ENCODE assay signal across 10 mouse cellular contexts in genomic region chr19:17392866-17393265, GRCm38 (mm10). TPM values are rescaled to one million over a fixed set of nuclear protein-coding genes. Genes with fewer than 3 reads are reported as not detected.
DNase-seq lines count a peak whose midpoint lies in the region; ATAC-seq lines count a peak whose summit lies in the region.
"Had no signal": no experiment of that assay in that cellular context is flagged by ENCODE, and none has a peak within 500 bp of the region (broad histone marks: within the 10 kb centered on the region; RNA-seq: fewer than 3 reads in every experiment).

No protein-coding gene starts in this region.

- peak overlapping the region; percentile 67 for H3K4me2 ChIP-seq in heart, embryonic 15.5 days
- peak overlapping the region; percentile 69; the same call in 1 of the 2 replicates for H3K4me2 ChIP-seq in neural tube, embryonic 13.5 days
- peak overlapping the region; percentile 55 for H3K4me2 ChIP-seq in limb, embryonic 15.5 days

- no peaks in the 10 kb centered on the region for H3K27me3 ChIP-seq in heart, embryonic 15.5 days
- peaks cover 14% of the 10 kb centered on the region for H3K27me3 ChIP-seq in neural tube, embryonic 13.5 days
- H3K27me3 ChIP-seq in limb, embryonic 15.5 days: no peaks in the 10 kb centered on the region

- WGBS in heart, embryonic 15.5 days: 22% methylated on average over 3 of the region's 3 CpGs
- WGBS in neural tube, embryonic 13.5 days: 14% methylated on average over 3 of the region's 3 CpGs
- WGBS in limb, embryonic 15.5 days: 7% methylated on average over 3 of the region's 3 CpGs

- no peak overlapping the region for H3K27ac ChIP-seq in heart, embryonic 15.5 days
- H3K27ac ChIP-seq in neural tube, embryonic 13.5 days (replicated peaks): no peak overlapping the region
- H3K27ac ChIP-seq in limb, embryonic 15.5 days: no peak overlapping the region
- H3K27ac ChIP-seq: hindbrain, embryonic 15.5 days had no signal

- H3K9me3 ChIP-seq in heart, embryonic 15.5 days (replicated peaks): no peaks in the 10 kb centered on the region
- H3K9me3 ChIP-seq in neural tube, embryonic 13.5 days: no peaks in the 10 kb centered on the region
- H3K9me3 ChIP-seq in limb, embryonic 15.5 days: no peaks in the 10 kb centered on the region
- H3K9me3 ChIP-seq: hindbrain, embryonic 15.5 days had no signal

- no peak overlapping the region for H3K9ac ChIP-seq in heart, embryonic 15.5 days
- H3K9ac ChIP-seq in neural tube, embryonic 13.5 days: no peak overlapping the region
- no peak overlapping the region for H3K9ac ChIP-seq in limb, embryonic 15.5 days

- peak overlapping the region; percentile 97; the same call in 1 of the 2 replicates for H3K4me3 ChIP-seq in heart, embryonic 15.5 days
- H3K4me3 ChIP-seq in neural tube, embryonic 13.5 days: no peak overlapping the region
- H3K4me3 ChIP-seq in limb, embryonic 15.5 days: 0 out of 2 replicates have a peak overlapping the region, but pooled peaks have one; percentile 90

- H3K4me1 ChIP-seq in heart, embryonic 15.5 days (replicated peaks): peaks cover 14% of the 10 kb centered on the region
- H3K4me1 ChIP-seq in neural tube, embryonic 13.5 days (replicated peaks): peaks cover 15% of the 10 kb centered on the region
- H3K4me1 ChIP-seq in limb, embryonic 15.5 days: peaks cover 3% of the 10 kb centered on the region; the same call in 1 of the 2 replicates

- intact Hi-C loops in gastrocnemius, postnatal 14 days (cut with DNase I; ENCODE audit: low total_unique reads): no loop called here

- no peaks in the 10 kb centered on the region for H3K36me3 ChIP-seq in heart, embryonic 15.5 days
- H3K36me3 ChIP-seq in neural tube, embryonic 13.5 days: peaks cover 15% of the 10 kb centered on the region
- H3K36me3 ChIP-seq in limb, embryonic 15.5 days: peaks cover 13% of the 10 kb centered on the region

- DNase-seq in heart, adult 18-20 months: no peak
- no peak for DNase-seq in neural tube, embryonic 10.5 days (ENCODE audit: extremely low spot score, low spot score)
- DNase-seq in gastrocnemius, postnatal 14 days: no peak
- DNase-seq in gastrocnemius, adult 8-10 months (ENCODE audit: low spot score in 2 of 2): no peak
- DNase-seq: thymus, adult 2 months had no signal

- no peak for ATAC-seq in heart, embryonic 15.5 days (replicated peaks; ENCODE audit: insufficient number of reproducible peaks, insufficient read depth, low FRiP score, low read depth)
- no peak for ATAC-seq in neural tube, embryonic 13.5 days (ENCODE audit: low read depth)
- ATAC-seq in limb, embryonic 15.5 days (ENCODE audit: insufficient number of reproducible peaks, low FRiP score, low TSS enrichment, low read depth): no peak
- ATAC-seq: activated CD4-positive, CD25-positive, alpha-beta regulatory T cell, adult 4 months had no signal

RNA-seq across cellular contexts. Expression of gene Rfk, which starts 1.0 kb away (rescaled TPM):
- polyA plus RNA-seq in heart, embryonic 15.5 days (2015; fragmentation: Nextera tagmentation; extraction: Ambion mirVana): 70.5 and 78.0 TPM in 2 replicates
- total RNA-seq in heart, adult 18-20 months (2021): 10 to 100 TPM; 59.7 to 80.6 TPM
- 93.3 and 93.4 TPM in 2 replicates for polyA plus RNA-seq in neural tube, embryonic 13.5 days (2015; fragmentation: Nextera tagmentation; extraction: Ambion mirVana)
- polyA plus RNA-seq in limb, embryonic 15.5 days (2015; fragmentation: Nextera tagmentation; extraction: Ambion mirVana): 49.1 and 53.7 TPM in 2 replicates
- total RNA-seq in gastrocnemius, postnatal 14 days (2021): 10 to 100 TPM; 40.0 to 44.8 TPM
- 10 to 100 TPM; 62.5 to 85.5 (median 68.7) TPM for total RNA-seq in gastrocnemius, adult 8-10 months (2022)

RNA-seq across cellular contexts. Expression of gene Gcnt1, which starts 20.2 kb away (rescaled TPM):
- 5.7 and 6.2 TPM in 2 replicates for polyA plus RNA-seq in heart, embryonic 15.5 days (2015; fragmentation: Nextera tagmentation; extraction: Ambion mirVana)
- 10 to 100 TPM; 17.0 to 17.3 TPM for total RNA-seq in heart, adult 18-20 months (2021)
- polyA plus RNA-seq in neural tube, embryonic 13.5 days (2015; fragmentation: Nextera tagmentation; extraction: Ambion mirVana): 1.5 and 1.8 TPM in 2 replicates
- polyA plus RNA-seq in limb, embryonic 15.5 days (2015; fragmentation: Nextera tagmentation; extraction: Ambion mirVana): 4.8 TPM in 2 replicates
- total RNA-seq in gastrocnemius, postnatal 14 days (2021): 1 to 10 TPM; 1.3 to 1.5 TPM
- under 1 TPM; 0.24 to 0.58 (median 0.45) TPM for total RNA-seq in gastrocnemius, adult 8-10 months (2022)

Comparison
In these comparisons a context has a peak if more than half of its experiments do, and no peak if none do; other contexts are left out.
1. RNA of gene Gcnt1, which starts 20.2 kb away (total RNA-seq): 17.0 to 17.3 TPM in heart, adult 18-20 months; 1.3 to 1.5 TPM in gastrocnemius, postnatal 14 days and 0.24 to 0.58 TPM in gastrocnemius, adult 8-10 months; every median in the first group is over 4 times any median in the second.
2. Peak in every context shown above with its lines, with median percentiles within 50 percentile points of each other: H3K4me2 ChIP-seq.